Mouse (Mus musculus) adrenal gland, adult 8-10 months (tissue): ENCODE data around the gene Olfr183. TPM values are rescaled to one million over a fixed set of nuclear protein-coding genes. Genes with fewer than 3 reads are reported as not detected.
"Not testable (repeated sequence)": the region's sequence is repeated elsewhere in the genome, so short reads cannot be mapped to it uniquely, and the experiment has no call there.

Experiments used
- DNase-seq: peaks from one replicate; pipeline ENCODE4 v3.0.0; 2022
- total RNA-seq, 4 experiments: library from RNA; stranded (reverse); gene quantifications; 2 replicates each; pipeline ENCODE4 v1.2.4; 2022

The Olfr183 gene
- not detected for total RNA-seq

DNA sequence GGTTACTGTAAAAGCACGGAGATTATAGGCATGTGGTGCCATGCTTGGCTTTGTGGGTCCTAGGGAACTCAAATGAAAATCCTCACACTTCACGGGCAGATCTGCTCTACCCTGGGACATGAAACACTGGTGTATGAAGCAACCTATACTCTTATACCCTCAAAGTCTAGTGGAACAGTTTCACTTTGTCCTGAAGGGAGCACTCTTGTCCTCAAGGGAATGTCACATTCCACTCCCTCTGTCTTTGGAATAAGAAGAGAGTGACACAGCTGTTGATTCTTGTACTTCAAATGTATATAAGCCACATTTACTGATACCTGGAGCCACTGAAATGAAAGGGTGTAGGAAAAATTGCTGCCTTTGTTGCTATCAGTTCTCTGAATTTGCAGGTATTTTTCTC is at the start of gene Olfr183:
TSS of gene Olfr183 (plus strand) at position 301 of the 400 bp plus-strand sequence.
- no peak for DNase-seq

DNA sequence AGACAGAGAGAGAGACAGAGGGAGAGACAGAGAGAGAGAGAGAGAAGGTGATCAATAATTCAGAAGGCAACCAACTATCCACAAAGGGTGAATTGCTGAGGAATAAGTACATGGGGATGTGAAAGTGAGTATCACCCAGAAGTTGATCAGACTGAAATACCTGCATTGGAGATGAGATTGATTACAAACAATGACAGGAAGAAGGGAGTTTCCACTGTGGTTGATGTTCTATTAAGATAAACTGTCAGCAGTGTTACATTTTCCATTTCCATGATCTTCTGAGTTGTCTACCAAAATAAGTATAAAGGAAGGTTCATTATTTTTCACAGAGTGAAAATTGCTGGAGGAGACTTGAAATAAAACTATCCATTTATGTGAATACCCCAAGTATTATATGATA is 12.0 kb downstream of the Olfr183 start:
- DNase-seq = no peak

DNA sequence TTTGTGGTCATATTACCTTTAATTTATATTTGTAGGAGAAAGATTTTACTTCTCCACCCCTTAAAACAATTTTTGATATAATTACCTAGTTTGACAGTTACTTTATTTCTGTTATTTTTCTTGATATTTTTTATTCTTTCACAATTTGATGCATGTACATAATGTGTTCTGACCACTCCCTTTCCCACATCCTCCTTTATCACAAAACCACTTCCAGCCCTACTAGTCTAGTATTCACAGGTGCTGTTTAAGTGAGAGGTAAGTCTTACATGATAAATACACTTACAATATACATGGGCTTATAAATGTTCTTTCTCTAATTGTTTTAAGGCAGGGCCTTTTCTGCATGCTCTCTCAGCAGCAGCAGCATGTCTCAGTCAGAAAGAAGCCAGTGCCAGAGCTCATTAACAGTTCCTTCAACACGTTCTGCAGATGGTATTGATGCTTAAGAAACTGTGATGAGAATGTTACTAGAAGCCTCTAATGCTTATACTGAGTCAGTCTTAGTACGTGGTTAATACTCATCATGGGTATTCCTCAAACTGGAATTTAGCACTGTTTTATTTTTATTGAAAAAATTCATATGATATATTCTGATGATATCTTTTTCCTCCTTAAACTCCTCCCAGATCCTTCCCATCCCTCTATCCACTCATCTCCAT is 18.3 kb downstream of the Olfr183 start:
- DNase-seq = no peak

DNA sequence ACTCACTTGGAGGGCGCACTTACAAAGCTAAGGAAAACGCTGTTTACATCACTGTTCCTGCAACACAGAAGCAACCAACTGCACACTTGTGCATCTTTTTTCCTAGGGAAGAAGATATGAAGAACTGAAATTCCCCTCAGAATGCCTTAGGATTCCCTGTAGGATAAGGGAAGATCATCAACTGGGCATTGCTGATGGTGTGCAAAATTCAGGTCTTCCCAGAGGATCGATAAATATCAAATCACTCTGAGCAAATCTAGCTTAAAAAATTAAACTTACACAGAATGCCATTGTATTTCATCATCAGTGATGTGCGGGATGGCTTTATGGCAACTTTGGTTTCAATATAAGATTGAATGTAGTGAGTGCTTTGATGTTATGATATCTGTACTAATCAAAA is 35.0 kb downstream of the Olfr183 start, which contains the start of gene Olfr186:
TSS of gene Olfr186 (minus strand) at position 101 of the 400 bp plus-strand sequence.
- no peak for DNase-seq

DNA sequence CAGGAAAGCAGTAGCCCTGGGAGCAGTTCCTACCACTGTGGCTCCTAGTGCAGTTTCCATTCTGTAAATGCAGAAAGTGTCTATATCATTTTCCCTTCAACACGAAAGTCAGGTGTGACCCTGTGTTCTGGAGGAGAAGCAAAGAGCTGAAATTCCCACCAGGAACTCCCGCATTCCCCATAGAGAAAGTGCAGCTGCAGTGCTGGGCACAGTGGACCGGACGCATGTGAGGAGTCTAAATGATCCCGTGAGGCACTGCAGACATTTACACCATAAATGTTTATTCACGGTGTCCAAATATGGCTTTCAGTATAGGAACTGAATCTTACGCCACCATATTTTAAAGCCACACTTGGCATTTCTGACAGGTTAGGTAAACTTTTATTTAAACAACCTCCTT is 44.6 kb downstream of the Olfr183 start, which contains the start of gene Olfr187:
TSS of gene Olfr187 (minus strand) at position 58 of the 400 bp plus-strand sequence.
- no peak for DNase-seq

DNA sequence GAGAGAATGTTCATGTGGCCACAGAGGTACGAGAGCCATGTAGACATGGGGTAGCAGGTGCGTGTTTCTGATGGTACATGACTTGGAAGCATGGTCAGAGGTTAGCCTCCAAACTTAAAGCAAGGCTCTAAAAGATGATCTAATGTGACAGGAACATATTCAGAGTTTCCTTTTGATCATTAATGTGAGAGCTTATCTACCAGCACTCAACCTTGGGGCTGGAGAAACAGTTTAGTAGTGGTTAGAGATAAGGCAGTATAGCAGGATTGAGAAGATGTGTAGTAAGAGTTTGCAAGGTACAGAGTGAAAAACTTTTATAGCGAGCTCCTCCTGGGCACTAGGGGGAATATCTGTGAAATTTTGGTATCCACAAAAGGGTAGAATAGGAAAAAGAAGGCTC is 50.7 kb downstream of the Olfr183 start:
- no peak for DNase-seq

DNA sequence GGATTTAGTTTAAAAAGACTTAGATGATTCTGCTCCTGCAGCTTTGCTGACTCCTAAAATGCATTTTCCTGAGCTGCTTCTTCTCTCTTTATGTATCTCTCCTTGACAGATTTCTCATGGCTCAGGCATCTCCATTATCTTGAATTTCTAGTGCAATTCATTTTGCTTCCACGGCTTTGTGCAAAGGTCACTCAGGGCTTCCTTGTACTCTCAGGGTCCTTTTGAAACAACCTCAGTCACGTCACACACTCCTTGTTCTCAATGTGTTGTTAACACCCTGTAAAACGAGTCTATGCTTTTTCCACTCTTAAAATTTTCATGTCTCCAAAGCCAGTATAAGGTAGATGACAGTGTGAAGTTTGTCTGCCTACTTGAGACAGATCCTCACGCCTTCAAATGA is 52.4 kb downstream of the Olfr183 start:
- DNase-seq = no peak

DNA sequence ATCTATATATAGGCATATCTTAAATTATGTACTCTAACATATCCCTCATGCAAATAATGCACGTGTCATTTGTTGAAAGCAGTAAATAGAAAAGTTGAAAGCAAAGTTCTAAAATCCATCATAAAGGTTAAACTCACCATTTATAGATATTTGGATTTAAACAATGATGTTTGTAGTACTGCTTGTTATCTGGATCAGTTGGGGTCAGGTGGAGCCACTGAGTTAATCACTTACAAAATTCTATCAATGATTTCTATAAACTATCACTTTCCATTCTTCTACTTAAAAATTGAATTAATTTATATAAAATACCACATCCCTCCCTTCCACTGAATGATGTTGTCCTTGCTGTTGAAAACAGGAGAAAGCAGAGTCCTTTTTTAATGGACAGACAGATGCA is 53.7 kb downstream of the Olfr183 start:
- DNase-seq = no peak

DNA sequence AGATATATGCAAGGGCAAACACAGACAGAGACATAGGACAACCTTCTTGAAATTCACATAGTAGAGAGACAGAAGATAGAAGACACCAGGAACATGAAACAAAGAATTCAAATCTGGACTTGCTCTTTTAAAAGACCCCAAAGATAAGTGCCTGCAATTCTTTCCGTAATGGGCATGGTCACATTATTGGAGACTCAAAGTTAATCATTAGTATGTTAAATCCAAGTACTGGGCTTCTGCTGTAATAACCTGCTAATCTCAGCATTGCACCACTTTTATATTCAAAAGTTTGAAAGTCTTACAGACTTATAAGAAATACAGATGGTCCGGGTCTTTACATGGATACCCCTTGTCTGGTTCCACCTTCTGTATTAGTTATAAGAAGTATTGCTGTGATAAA is 54.1 kb downstream of the Olfr183 start:
- not testable (repeated sequence) for DNase-seq

Other genes starting within 250 kb of the Olfr183 start
- not detected for gene Olfr172, start 232.2 kb upstream of the Olfr183 start, total RNA-seq
- not detected for gene Olfr173, start 195.1 kb upstream of the Olfr183 start, total RNA-seq
- gene Olfr175-ps1, start 168.6 kb upstream of the Olfr183 start, total RNA-seq = not detected
- gene Olfr177, start 120.6 kb upstream of the Olfr183 start, total RNA-seq = not detected
- gene Olfr178, start 103.3 kb upstream of the Olfr183 start, total RNA-seq = not detected
- gene Olfr181, start 66.6 kb upstream of the Olfr183 start, total RNA-seq = not detected
- gene Olfr180, start 66.0 kb upstream of the Olfr183 start, total RNA-seq = not detected
- not detected for gene Olfr186, start 34.9 kb downstream of the Olfr183 start, total RNA-seq
- not detected for gene Olfr187, start 44.4 kb downstream of the Olfr183 start, total RNA-seq
- not detected for gene Olfr190, start 82.6 kb downstream of the Olfr183 start, total RNA-seq
- gene Olfr191, start 94.5 kb downstream of the Olfr183 start, total RNA-seq = not detected
- gene Olfr193, start 116.5 kb downstream of the Olfr183 start, total RNA-seq = not detected
- not detected for gene Olfr194, start 125.7 kb downstream of the Olfr183 start, total RNA-seq
- not detected for gene Olfr195, start 151.7 kb downstream of the Olfr183 start, total RNA-seq
- not detected for gene Olfr196, start 175.1 kb downstream of the Olfr183 start, total RNA-seq
- not detected for gene Olfr198, start 208.2 kb downstream of the Olfr183 start, total RNA-seq
- gene Olfr199, start 224.4 kb downstream of the Olfr183 start, total RNA-seq = not detected